Mouse (Mus musculus) adrenal gland, adult (tissue): ENCODE data around the gene A630095N17Rik.

Experiments
- DNase-seq, 2 experiments: peaks; one replicate each; pipeline ENCODE4 v3.0.0; 2022 to 2023; ENCODE audit warnings: low spot score in 1 of 2; ENCODE audit not compliant: inconsistent age in 2 of 2

A630095N17Rik gene

DNA sequence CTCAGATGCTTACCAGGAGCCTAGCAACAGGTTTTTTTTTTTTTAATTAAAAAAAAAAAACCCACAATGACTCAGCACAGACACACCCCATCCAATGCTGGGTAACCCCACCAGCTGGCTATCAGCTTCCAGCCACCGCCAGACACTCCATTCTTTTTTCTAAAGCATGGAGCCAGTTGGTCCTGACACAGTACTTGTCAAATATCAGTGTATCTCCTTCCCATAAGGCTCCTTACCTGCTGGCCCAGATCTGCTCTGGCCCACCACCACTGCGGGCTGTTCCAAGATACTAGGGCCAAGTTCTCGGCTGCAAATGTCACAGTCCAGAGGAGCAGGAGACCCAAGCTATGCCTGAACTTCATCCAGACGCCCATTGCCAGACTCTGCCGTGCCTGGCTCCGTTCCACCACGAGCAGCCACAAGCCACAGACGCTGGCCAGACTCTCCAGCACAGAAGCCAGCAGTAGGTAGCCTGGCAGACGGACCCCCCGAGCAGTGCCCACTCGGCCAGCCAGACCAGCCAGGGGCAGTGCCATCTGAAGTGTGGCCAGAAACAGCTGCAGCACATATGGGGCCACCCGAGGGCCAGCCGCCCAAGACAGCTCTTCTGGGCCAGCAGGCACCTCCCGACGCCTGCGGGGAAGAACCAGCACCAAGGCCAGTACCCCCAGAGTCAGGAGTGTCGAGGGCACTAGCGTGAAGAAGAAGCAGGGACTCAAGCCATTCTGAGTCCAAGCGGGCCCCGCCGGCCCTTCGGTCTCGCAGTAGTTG is 52.4 kb downstream of the A630095N17Rik start:
- DNase-seq, result peak; percentile 54 to 76
